Mouse (Mus musculus): ENCODE data around the gene C730034F03Rik. TPM values are rescaled to one million over a fixed set of nuclear protein-coding genes. Genes with fewer than 3 reads are reported as not detected.

C730034F03Rik gene
- polyA plus RNA-seq, 1 experiment from 2014 or later, result 4.8 TPM

DNA sequence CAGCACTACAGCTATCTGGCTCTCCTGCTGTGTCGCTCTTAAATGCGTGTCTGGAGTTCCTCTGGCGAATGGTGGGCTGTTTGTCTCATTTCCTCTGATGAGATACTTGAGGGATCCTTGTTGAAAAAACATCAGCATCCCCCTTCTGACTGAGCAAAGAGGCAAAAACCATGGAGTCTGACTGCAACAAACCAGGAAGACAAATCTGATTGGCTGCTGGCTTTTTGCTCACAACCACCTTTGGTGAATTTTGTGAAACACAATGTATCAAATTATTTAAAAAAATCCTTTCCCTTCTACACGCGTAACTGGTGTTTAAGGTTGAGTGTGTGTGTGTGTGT lies 47.1 kb downstream of the C730034F03Rik start:
- H3K4me2 ChIP-seq (replicated peaks), result peak overlapping the region; percentile 64
- H3K4me1 ChIP-seq, result peaks cover 13% of the 10 kb centered on the region
- ATAC-seq (ENCODE audit: insufficient number of reproducible peaks, low FRiP score, low TSS enrichment, low read depth), result 0 out of 2 replicates have a peak, but pooled peaks have one; percentile 8
- 1% methylated on average over 5 of the region's 5 CpGs for WGBS
- peak overlapping the region; percentile 65 for H3K4me3 ChIP-seq (replicated peaks)
- H3K27me3 ChIP-seq, result no peaks in the 10 kb centered on the region
- H3K36me3 ChIP-seq, result no peaks in the 10 kb centered on the region
- peak overlapping the region; percentile 80 for H3K27ac ChIP-seq (replicated peaks)
- no peaks in the 10 kb centered on the region for H3K9me3 ChIP-seq (replicated peaks)
- peak overlapping the region; percentile 47 for H3K9ac ChIP-seq

DNA sequence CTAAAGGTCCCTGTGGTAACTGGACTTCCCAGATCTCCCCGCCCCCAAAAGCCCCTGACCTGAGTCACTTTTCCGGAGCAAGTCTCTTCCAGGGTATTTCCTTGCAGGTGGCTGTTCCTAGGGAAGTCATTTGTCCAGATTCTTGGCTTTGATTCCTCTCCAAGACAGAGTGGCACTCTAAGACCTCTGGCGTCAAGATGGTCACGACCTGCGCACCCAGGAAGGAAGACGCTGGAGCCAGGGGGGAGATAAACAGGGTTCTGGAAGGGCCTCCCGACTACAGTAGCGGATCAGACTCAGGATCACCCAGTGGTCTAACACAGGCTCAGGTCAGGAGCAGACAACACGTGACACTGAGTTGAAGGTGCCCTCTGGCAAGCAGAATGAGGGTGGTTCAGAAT lies 47.7 kb downstream of the C730034F03Rik start, which contains the start of gene Arsa:
TSS of gene Arsa (minus strand) at position 335 of the 401 bp plus-strand sequence.
- no peaks in the 10 kb centered on the region for H3K27me3 ChIP-seq
- WGBS, result 25% methylated on average over 9 of the region's 9 CpGs
- H3K9me3 ChIP-seq (replicated peaks), result no peaks in the 10 kb centered on the region
- no peak for ATAC-seq (ENCODE audit: insufficient number of reproducible peaks, low FRiP score, low TSS enrichment, low read depth)
- H3K9ac ChIP-seq, result peak within 1 kb of the TSS; percentile 47
- peak within 1 kb of the TSS; percentile 65 for H3K4me3 ChIP-seq (replicated peaks)
- peaks cover 13% of the 10 kb centered on the region for H3K4me1 ChIP-seq
- no peaks in the 10 kb centered on the region for H3K36me3 ChIP-seq
- H3K27ac ChIP-seq (replicated peaks), result peak within 1 kb of the TSS; percentile 80
- peak within 1 kb of the TSS; percentile 64 for H3K4me2 ChIP-seq (replicated peaks)

DNA sequence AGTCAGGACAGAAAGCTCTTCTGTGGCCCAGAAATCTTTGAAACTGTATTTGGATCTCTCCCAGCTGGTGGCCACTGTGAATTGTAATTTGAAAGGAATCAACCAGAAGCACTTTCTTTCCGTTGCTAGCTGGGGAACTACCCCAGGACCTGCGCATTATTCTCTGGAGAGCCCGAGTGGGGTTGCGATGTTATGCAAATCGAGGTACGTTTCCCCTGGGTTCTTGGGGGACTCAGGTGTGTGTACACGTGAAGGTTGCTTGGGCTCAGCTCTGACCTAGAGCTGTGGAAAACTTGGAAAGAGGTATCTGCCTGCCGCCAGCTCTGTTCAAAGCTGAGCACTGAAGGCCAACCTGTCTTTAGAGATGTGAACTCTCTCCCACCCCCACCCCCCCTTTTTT lies 48.4 kb downstream of the C730034F03Rik start:
- no peaks in the 10 kb centered on the region for H3K9me3 ChIP-seq (replicated peaks)
- no peak overlapping the region for H3K9ac ChIP-seq
- WGBS, result 44% methylated on average over 8 of the region's 8 CpGs
- H3K27me3 ChIP-seq, result no peaks in the 10 kb centered on the region
- no peak overlapping the region for H3K27ac ChIP-seq (replicated peaks)
- H3K4me3 ChIP-seq (replicated peaks), result no peak overlapping the region
- H3K4me2 ChIP-seq (replicated peaks), result no peak overlapping the region
- ATAC-seq (ENCODE audit: insufficient number of reproducible peaks, low FRiP score, low TSS enrichment, low read depth), result no peak
- no peaks in the 10 kb centered on the region for H3K36me3 ChIP-seq
- H3K4me1 ChIP-seq, result peaks cover 13% of the 10 kb centered on the region

DNA sequence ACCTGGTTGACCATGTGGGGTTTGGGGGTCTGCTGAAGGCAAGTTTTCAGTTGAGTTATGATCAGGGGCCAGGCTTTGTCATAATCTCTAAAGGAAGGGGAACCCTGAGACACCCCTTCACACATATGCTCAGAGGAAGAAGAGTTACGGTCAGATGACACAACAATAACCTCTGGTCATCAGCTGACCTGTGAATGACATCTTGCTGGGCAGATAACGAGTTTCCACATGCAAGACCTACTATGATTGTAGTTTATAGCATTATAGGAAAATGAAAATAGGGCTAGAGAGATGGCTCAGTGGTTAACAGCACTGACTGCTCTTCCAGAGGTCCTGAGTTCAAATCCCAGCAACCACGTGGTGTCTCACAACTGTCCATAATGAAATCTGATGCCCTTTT lies 49.2 kb downstream of the C730034F03Rik start:
- no peak overlapping the region for H3K9ac ChIP-seq
- H3K27me3 ChIP-seq, result no peaks in the 10 kb centered on the region
- H3K36me3 ChIP-seq, result no peaks in the 10 kb centered on the region
- H3K4me2 ChIP-seq (replicated peaks), result no peak overlapping the region
- H3K4me3 ChIP-seq (replicated peaks), result no peak overlapping the region
- 88% methylated on average over 3 of the region's 3 CpGs for WGBS
- no peak for ATAC-seq (ENCODE audit: insufficient number of reproducible peaks, low FRiP score, low TSS enrichment, low read depth)
- H3K27ac ChIP-seq (replicated peaks), result no peak overlapping the region
- H3K4me1 ChIP-seq, result peaks cover 13% of the 10 kb centered on the region
- no peaks in the 10 kb centered on the region for H3K9me3 ChIP-seq (replicated peaks)

Other genes starting within 250 kb of the C730034F03Rik start
- gene Plxnb2, start 248.8 kb upstream of the C730034F03Rik start, polyA plus RNA-seq (2015; fragmentation: Nextera tagmentation; extraction: Ambion mirVana), result 157 and 161 TPM in 2 replicates
- gene Dennd6b, start 233.1 kb upstream of the C730034F03Rik start, polyA plus RNA-seq (2015; fragmentation: Nextera tagmentation; extraction: Ambion mirVana), result 16.3 and 16.7 TPM in 2 replicates
- 33.3 and 35.8 TPM in 2 replicates for gene Ppp6r2, start 218.0 kb upstream of the C730034F03Rik start, polyA plus RNA-seq (2015; fragmentation: Nextera tagmentation; extraction: Ambion mirVana)
- 57.3 and 65.5 TPM in 2 replicates for gene Sbf1, start 114.3 kb upstream of the C730034F03Rik start, polyA plus RNA-seq (2015; fragmentation: Nextera tagmentation; extraction: Ambion mirVana)
- gene Adm2, start 106.9 kb upstream of the C730034F03Rik start, polyA plus RNA-seq (2015; fragmentation: Nextera tagmentation; extraction: Ambion mirVana), result 0.55 and 0.91 TPM in 2 replicates
- not detected in 2 replicates for gene Miox, start 95.2 kb upstream of the C730034F03Rik start, polyA plus RNA-seq (2015; fragmentation: Nextera tagmentation; extraction: Ambion mirVana)
- gene Lmf2, start 73.9 kb upstream of the C730034F03Rik start, polyA plus RNA-seq (2015; fragmentation: Nextera tagmentation; extraction: Ambion mirVana), result 73.0 and 79.9 TPM in 2 replicates
- 150 and 160 TPM in 2 replicates for gene Ncaph2, start 73.9 kb upstream of the C730034F03Rik start, polyA plus RNA-seq (2015; fragmentation: Nextera tagmentation; extraction: Ambion mirVana)
- gene Sco2, start 55.7 kb upstream of the C730034F03Rik start, polyA plus RNA-seq (2015; fragmentation: Nextera tagmentation; extraction: Ambion mirVana), result 4.9 and 6.9 TPM in 2 replicates
- gene Tymp, start 52.5 kb upstream of the C730034F03Rik start, polyA plus RNA-seq (2015; fragmentation: Nextera tagmentation; extraction: Ambion mirVana), result 1.8 and 2.0 TPM in 2 replicates
- gene Odf3b, start 50.3 kb upstream of the C730034F03Rik start, polyA plus RNA-seq (2015; fragmentation: Nextera tagmentation; extraction: Ambion mirVana), result 8.2 and 14.5 TPM in 2 replicates
- not detected in 2 replicates for gene Klhdc7b, start 44.7 kb upstream of the C730034F03Rik start, polyA plus RNA-seq (2015; fragmentation: Nextera tagmentation; extraction: Ambion mirVana)
- not detected in 2 replicates for gene Syce3, start 19.1 kb upstream of the C730034F03Rik start, polyA plus RNA-seq (2015; fragmentation: Nextera tagmentation; extraction: Ambion mirVana)
- gene Cpt1b, start 3.7 kb upstream of the C730034F03Rik start, polyA plus RNA-seq (2015; fragmentation: Nextera tagmentation; extraction: Ambion mirVana), result 0.97 and 1.1 TPM in 2 replicates
- gene Gm44502, start 107 bp downstream of the C730034F03Rik start, polyA plus RNA-seq (2015; fragmentation: Nextera tagmentation; extraction: Ambion mirVana), result not detected in 2 replicates
- 56.4 and 59.6 TPM in 2 replicates for gene Chkb, start 319 bp downstream of the C730034F03Rik start, polyA plus RNA-seq (2015; fragmentation: Nextera tagmentation; extraction: Ambion mirVana)
- 3.4 and 4.9 TPM in 2 replicates for gene Mapk8ip2, start 24.3 kb downstream of the C730034F03Rik start, polyA plus RNA-seq (2015; fragmentation: Nextera tagmentation; extraction: Ambion mirVana)
- gene Arsa, start 47.8 kb downstream of the C730034F03Rik start, polyA plus RNA-seq (2015; fragmentation: Nextera tagmentation; extraction: Ambion mirVana), result 27.8 and 30.1 TPM in 2 replicates
- 2.3 and 3.0 TPM in 2 replicates for gene Shank3, start 70.0 kb downstream of the C730034F03Rik start, polyA plus RNA-seq (2015; fragmentation: Nextera tagmentation; extraction: Ambion mirVana)
- gene Acr, start 138.7 kb downstream of the C730034F03Rik start, polyA plus RNA-seq (2015; fragmentation: Nextera tagmentation; extraction: Ambion mirVana), result 0.13 and 0.24 TPM in 2 replicates
- 46.2 and 57.3 TPM in 2 replicates for gene Rabl2, start 162.3 kb downstream of the C730034F03Rik start, polyA plus RNA-seq (2015; fragmentation: Nextera tagmentation; extraction: Ambion mirVana)

All from embryonic facial prominence, embryonic 15.5 days (tissue).